ENCODE assay signal across 10 mouse cellular contexts in the genomic region with DNA sequence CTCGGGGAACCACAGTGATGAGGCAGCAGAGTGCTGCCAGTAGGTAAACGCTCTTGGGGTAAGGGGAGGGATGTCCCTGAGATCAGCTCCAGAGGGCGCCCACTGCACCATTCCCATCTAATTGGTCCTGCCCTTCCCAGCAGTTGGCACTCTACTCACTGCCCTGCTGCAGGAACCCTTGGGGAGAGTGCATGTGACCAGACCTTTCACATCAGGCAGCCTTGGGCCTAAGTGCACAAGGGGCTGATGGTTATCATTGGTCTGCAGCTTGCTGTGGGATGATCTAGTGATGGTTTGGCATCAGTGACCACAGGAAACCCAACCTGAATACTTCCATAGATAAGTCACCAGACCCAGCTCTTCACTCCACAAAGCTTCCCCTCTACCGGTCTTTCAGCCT. TPM values are rescaled to one million over a fixed set of nuclear protein-coding genes. Genes with fewer than 3 reads are reported as not detected.
DNase-seq lines count a peak whose midpoint lies in the region; ATAC-seq and TF ChIP-seq lines count a peak whose summit lies in the region.
"Had no signal": no experiment of that assay in that cellular context is flagged by ENCODE, and none has a peak within 500 bp of the region (broad histone marks: within the 10 kb centered on the region; RNA-seq: fewer than 3 reads in every experiment).

No protein-coding gene starts in this region.

- WGBS in bone marrow, adult 2 months = 30% methylated on average over 4 of the region's 4 CpGs
- WGBS in liver, embryonic 12.5 days (ENCODE audit: insufficient replicate concordance) = 10% methylated on average over 4 of the region's 4 CpGs

- TF ChIP-seq POLR2A in bone marrow, adult 2 months (IDR thresholded peaks at IDR 0.05; ENCODE audit: borderline replicate concordance, control insufficient read depth, low read depth, low read length) = no peak

- no peak overlapping the region for H3K4me3 ChIP-seq in bone marrow, adult 2 months (replicated peaks; ENCODE audit: control insufficient read depth, low read depth, low read length)
- no peak overlapping the region for H3K4me3 ChIP-seq in liver, embryonic 12.5 days
- H3K4me3 ChIP-seq: midbrain, embryonic 12.5 days had no signal

- peak; percentile 26; the same call in 1 of the 2 replicates for TF ChIP-seq CTCF in bone marrow, adult 2 months (IDR thresholded peaks at IDR 0.05; ENCODE audit: control insufficient read depth, insufficient read depth, low read length)

- H3K9ac ChIP-seq in liver, embryonic 12.5 days = no peak overlapping the region
- H3K9ac ChIP-seq: midbrain, embryonic 12.5 days had no signal

- peak; percentile 59 for DNase-seq in adrenal gland, postnatal 14 days
- no peak for DNase-seq in adrenal gland, adult 2 months
- peak; percentile 38 for DNase-seq in kidney, adult 11 months
- DNase-seq in kidney, adult 18-20 months = no peak
- DNase-seq in urinary bladder, adult 2 months (ENCODE audit: low spot score) = no peak
- DNase-seq in gastrocnemius, postnatal 4 days (ENCODE audit: low spot score in 2 of 2) = no peak
- DNase-seq: B cell, adult 2 months had no signal

- H3K27ac ChIP-seq in bone marrow, adult 2 months (ENCODE audit: control insufficient read depth, insufficient read depth, low read depth, low read length, poor library complexity) = no peak overlapping the region
- no peak overlapping the region for H3K27ac ChIP-seq in liver, embryonic 12.5 days
- H3K27ac ChIP-seq: midbrain, embryonic 12.5 days had no signal

- H3K36me3 ChIP-seq in liver, embryonic 12.5 days = peaks cover 43% of the 10 kb centered on the region

- peaks cover 13% of the 10 kb centered on the region; the same call in 1 of the 2 replicates for H3K27me3 ChIP-seq in liver, embryonic 12.5 days (replicated peaks)
- H3K27me3 ChIP-seq: midbrain, embryonic 12.5 days had no signal

- H3K4me1 ChIP-seq in bone marrow, adult 2 months (ENCODE audit: control insufficient read depth, insufficient read depth, low read length) = no peaks in the 10 kb centered on the region
- H3K4me1 ChIP-seq in liver, embryonic 12.5 days = peaks cover 23% of the 10 kb centered on the region
- H3K4me1 ChIP-seq: midbrain, embryonic 12.5 days had no signal

- H3K9me3 ChIP-seq in liver, embryonic 12.5 days (replicated peaks) = no peaks in the 10 kb centered on the region
- H3K9me3 ChIP-seq: midbrain, embryonic 12.5 days had no signal

- peak; percentile 44 for ATAC-seq in liver, embryonic 12.5 days

- no peak overlapping the region for H3K4me2 ChIP-seq in liver, embryonic 12.5 days
- H3K4me2 ChIP-seq: midbrain, embryonic 12.5 days had no signal

RNA-seq across cellular contexts. Expression of a gene that starts 4.6 kb away (rescaled TPM):
- 31.9 and 32.4 TPM in 2 replicates for total RNA-seq in adrenal gland, postnatal 14 days (2021)
- 10 to 100 TPM; 42.1 to 47.0 TPM for total RNA-seq in adrenal gland, adult 2 months (2021)
- polyA plus RNA-seq in adrenal gland, adult 2 months (2012; rRNA removed) = 16.3 and 18.8 TPM in 2 replicates
- polyA plus RNA-seq in bone marrow, adult 2 months (2011; ENCODE audit: insufficient read depth, insufficient read length, low replicate concordance, missing spikeins) = 7.5 and 34.7 TPM in 2 replicates
- polyA plus RNA-seq in liver, embryonic 12.5 days (2016; fragmentation: Nextera tagmentation; extraction: Ambion mirVana) = 15.4 and 15.7 TPM in 2 replicates
- 22.2 and 22.5 TPM in 2 replicates for polyA plus RNA-seq in urinary bladder, adult 2 months (2012; rRNA removed)
- total RNA-seq in gastrocnemius, postnatal 4 days (2021) = 10 to 100 TPM; 24.8 to 27.5 TPM

Comparison
In these comparisons a context has a peak if more than half of its experiments do, and no peak if none do; other contexts are left out.
1. DNase-seq: peak in adrenal gland, postnatal 14 days (single experiment) and kidney, adult 11 months (single experiment); none in adrenal gland, adult 2 months (single experiment), kidney, adult 18-20 months (single experiment), urinary bladder, adult 2 months (single experiment) and gastrocnemius, postnatal 4 days (0 of 2).